Mouse (Mus musculus): ENCODE data around the gene Pnmal2. TPM values are rescaled to one million over a fixed set of nuclear protein-coding genes. Genes with fewer than 3 reads are reported as not detected.

The Pnmal2 gene
- total and polyA plus RNA-seq, 3 experiments, result 0.07 TPM; not detected in 2

- H3K4me3 ChIP-seq (ENCODE audit: control insufficient read depth in 1 of 2, insufficient read depth in 1 of 2, low read depth in 2 of 2, low read length in 2 of 2), result no peak overlapping the region
- no peak for DNase-seq (ENCODE audit: low read depth, low spot score)
- H3K27me3 ChIP-seq (ENCODE audit: control insufficient read depth in 1 of 2, insufficient read depth in 2 of 2, low read length in 2 of 2), result no peaks in the 10 kb centered on the region
- peaks cover 0 to 5% of the 10 kb centered on the region in 2 experiments; a peak in 1 of 4 replicates for H3K4me1 ChIP-seq (ENCODE audit: control insufficient read depth in 1 of 2, insufficient read depth in 2 of 2, low read length in 2 of 2)
- no peak overlapping the region for H3K27ac ChIP-seq (ENCODE audit: control insufficient read depth, low read depth, low read length)
- H3K9ac ChIP-seq (ENCODE audit: control insufficient read depth, low read depth, low read length, poor library complexity, severe bottlenecking), result no peak overlapping the region
- TF ChIP-seq MAFK (IDR thresholded peaks at IDR 0.05; ENCODE audit: borderline replicate concordance, low read depth, low read length), result no peak
- H3K9me3 ChIP-seq (replicated peaks; ENCODE audit: insufficient read depth, low read length), result no peaks in the 10 kb centered on the region
- H3K36me3 ChIP-seq (ENCODE audit: control insufficient read depth in 1 of 2, insufficient read depth in 2 of 2, low read length in 2 of 2), result no peaks in the 10 kb centered on the region
- H3K79me2 ChIP-seq (ENCODE audit: control insufficient read depth, insufficient read depth, low read length, poor library complexity), result no peaks in the 10 kb centered on the region; the same call in 1 of the 2 replicates
Observed at GRCm38 (mm10) chr7:16945419-16945818, 937 bp downstream of the Pnmal2 start.

- no peak overlapping the region for H3K9ac ChIP-seq (ENCODE audit: control insufficient read depth, low read depth, low read length, poor library complexity, severe bottlenecking)
- no peaks in the 10 kb centered on the region for H3K27me3 ChIP-seq (ENCODE audit: control insufficient read depth in 1 of 2, insufficient read depth in 2 of 2, low read length in 2 of 2)
- H3K27ac ChIP-seq (ENCODE audit: control insufficient read depth, low read depth, low read length), result no peak overlapping the region
- no peaks in the 10 kb centered on the region; the same call in 1 of the 2 replicates for H3K79me2 ChIP-seq (ENCODE audit: control insufficient read depth, insufficient read depth, low read length, poor library complexity)
- no peaks in the 10 kb centered on the region for H3K9me3 ChIP-seq (replicated peaks; ENCODE audit: insufficient read depth, low read length)
- DNase-seq (ENCODE audit: low read depth, low spot score), result no peak
- peaks cover 0 to 5% of the 10 kb centered on the region in 2 experiments; a peak in 1 of 4 replicates for H3K4me1 ChIP-seq (ENCODE audit: control insufficient read depth in 1 of 2, insufficient read depth in 2 of 2, low read length in 2 of 2)
- no peak overlapping the region for H3K4me3 ChIP-seq (ENCODE audit: control insufficient read depth in 1 of 2, insufficient read depth in 1 of 2, low read depth in 2 of 2, low read length in 2 of 2)
- TF ChIP-seq ZNF384 (IDR thresholded peaks at IDR 0.05; ENCODE audit: low read depth, low read length) (no peak), KAT2A (conservative IDR thresholded peaks at IDR 0.05; ENCODE audit: low read depth, low read length) (no peak), POLR2A (IDR thresholded peaks at IDR 0.05; ENCODE audit: control insufficient read depth in 1 of 2, insufficient read depth in 1 of 2, low read depth in 1 of 2, low read length in 2 of 2, poor library complexity in 1 of 2) (no peak), ZMIZ1 (IDR thresholded peaks at IDR 0.05; ENCODE audit: low read depth, low read length) (no peak), MAX (IDR thresholded peaks at IDR 0.05; ENCODE audit: low read length) (no peak), GABPA (IDR thresholded peaks at IDR 0.05; ENCODE audit: low read depth, low read length) (no peak), MXI1 (IDR thresholded peaks at IDR 0.05; ENCODE audit: low read depth, low read length) (no peak), ZC3H11A (IDR thresholded peaks at IDR 0.05; ENCODE audit: low read depth, low read length) (no peak), ZKSCAN1 (IDR thresholded peaks at IDR 0.05; ENCODE audit: low read depth, low read length) (no peak)
- H3K36me3 ChIP-seq (ENCODE audit: control insufficient read depth in 1 of 2, insufficient read depth in 2 of 2, low read length in 2 of 2), result no peaks in the 10 kb centered on the region
Observed at GRCm38 (mm10) chr7:16946441-16947348, 2.2 kb downstream of the Pnmal2 start.

GRCm38 (mm10) chr7:16947349-16947895, 2.9 kb downstream of the Pnmal2 start:
- Histone ChIP-seq H3K36me3 (ENCODE audit: control insufficient read depth in 1 of 2, insufficient read depth in 2 of 2, low read length in 2 of 2) (no peaks in the 10 kb centered on the region), H3K9ac (ENCODE audit: control insufficient read depth, low read depth, low read length, poor library complexity, severe bottlenecking) (no peak overlapping the region), H3K27ac (ENCODE audit: control insufficient read depth, low read depth, low read length) (no peak overlapping the region), H3K27me3 (ENCODE audit: control insufficient read depth in 1 of 2, insufficient read depth in 2 of 2, low read length in 2 of 2) (no peaks in the 10 kb centered on the region), H3K4me3 (ENCODE audit: control insufficient read depth in 1 of 2, insufficient read depth in 1 of 2, low read depth in 2 of 2, low read length in 2 of 2) (no peak overlapping the region), H3K9me3 (replicated peaks; ENCODE audit: insufficient read depth, low read length) (no peaks in the 10 kb centered on the region), H3K4me1 (ENCODE audit: control insufficient read depth in 1 of 2, insufficient read depth in 2 of 2, low read length in 2 of 2) (peaks cover 0 to 5% of the 10 kb centered on the region in 2 experiments; a peak in 1 of 4 replicates), H3K79me2 (ENCODE audit: control insufficient read depth, insufficient read depth, low read length, poor library complexity) (no peaks in the 10 kb centered on the region; the same call in 1 of the 2 replicates)
- no peak for DNase-seq (ENCODE audit: low read depth, low spot score)
- TF ChIP-seq KAT2A (conservative IDR thresholded peaks at IDR 0.05; ENCODE audit: low read depth, low read length), result no peak
- TF ChIP-seq ETS1 (IDR thresholded peaks at IDR 0.05; ENCODE audit: low read depth, low read length), result no peak
- no peak for TF ChIP-seq MYC (IDR thresholded peaks at IDR 0.05; ENCODE audit: low read depth, low read length)
- no peak for TF ChIP-seq NELFE (IDR thresholded peaks at IDR 0.05; ENCODE audit: low read depth, low read length)
- TF ChIP-seq TAL1 (IDR thresholded peaks at IDR 0.05; ENCODE audit: low read length), result no peak
